Mouse (Mus musculus) liver, adult 2 months (tissue): ENCODE measurements at regions not wholly inside any gene's neighbourhood (a gene's known extent, or its start where the extent isn't known, plus 50 kb on each side); places are given as distances from the start of the nearest gene placed in this dataset.

Source experiments
- CTCF ChIP-seq: fragments of 200-500 bp; IDR thresholded peaks from 2 replicates; pipeline ENCODE4 v1.5.1; 2011; ENCODE audit warnings: low read depth, low read length, control low read depth
- POLR2A ChIP-seq: fragments of 200-500 bp; IDR thresholded peaks from 2 replicates; pipeline ENCODE4 v1.6.1; 2011; ENCODE audit warnings: low read length, control low read depth; ENCODE audit not compliant: insufficient read depth; ENCODE audit errors: extremely low read depth

- TF ChIP-seq CTCF (no peak), POLR2A (no peak)
These were observed 124.2 kb upstream of the Zfp703 start for GRCm38 (mm10) chr8:26852921-26853320.
